Mouse (Mus musculus): ENCODE data around the gene AB124611.

- TF ChIP-seq CTCF (IDR thresholded peaks at IDR 0.05; ENCODE audit: control insufficient read depth, insufficient read depth, low read length) (no peak), POLR2A (IDR thresholded peaks at IDR 0.05; ENCODE audit: borderline replicate concordance, control insufficient read depth, low read depth, low read length) (no peak)
Observed at GRCm38 (mm10) chr9:21556996-21557395, 31.0 kb downstream of the AB124611 start.
